Mouse (Mus musculus) MEL (cell line): Measurements from ENCODE around the gene Gm10134.

Experiments used
- CHD2 ChIP-seq: IDR thresholded peaks from 2 replicates; pipeline ENCODE4 v1.6.1; 2011; ENCODE audit warnings: low read length, improper control_type of control experiment
- CTCF ChIP-seq, 3 experiments: IDR thresholded peaks in 2 of 3; conservative IDR thresholded peaks in 1 of 3; 2 replicates each; pipeline ENCODE4 v1.5.1; 2011 to 2012; ENCODE audit warnings: low read length in 3 of 3, low read depth in 2 of 3, mild to moderate bottlenecking in 2 of 3, improper control_type of control experiment in 1 of 3, inconsistent platforms in 1 of 3, mixed read lengths in 1 of 3, moderate library complexity in 1 of 3; ENCODE audit not compliant: control insufficient read depth in 1 of 3, insufficient read depth in 1 of 3, poor library complexity in 1 of 3, severe bottlenecking in 1 of 3
- EP300 ChIP-seq, 2 experiments: IDR thresholded peaks; 2 replicates each; pipeline ENCODE4 v1.6.1; 2011; ENCODE audit warnings: improper control_type of control experiment in 2 of 2, low read length in 2 of 2, low read depth in 1 of 2, mild to moderate bottlenecking in 1 of 2
- GATA1 ChIP-seq: IDR thresholded peaks from 2 replicates; pipeline ENCODE4 v1.6.1; 2011; ENCODE audit warnings: low read depth, low read length, improper control_type of control experiment
- HCFC1 ChIP-seq: IDR thresholded peaks from 2 replicates; pipeline ENCODE4 v1.6.1; 2012; ENCODE audit warnings: low read depth, mild to moderate bottlenecking, inconsistent platforms, low read length, improper control_type of control experiment, moderate library complexity
- JUND ChIP-seq: IDR thresholded peaks from 2 replicates; pipeline ENCODE4 v1.6.1; 2011; ENCODE audit warnings: low read depth, mild to moderate bottlenecking, improper control_type of control experiment, low read length
- MAFK ChIP-seq: IDR thresholded peaks from 2 replicates; pipeline ENCODE4 v1.6.1; 2011; ENCODE audit warnings: low read depth, mild to moderate bottlenecking, low read length, improper control_type of control experiment, borderline replicate concordance
- NELFE ChIP-seq: IDR thresholded peaks from 2 replicates; pipeline ENCODE4 v1.6.1; 2011; ENCODE audit warnings: low read depth, low read length, improper control_type of control experiment
- POLR2A ChIP-seq, 2 experiments: IDR thresholded peaks; 2 replicates each; pipeline ENCODE4 v1.6.1; 2011 to 2012; ENCODE audit warnings: low read length in 2 of 2, mild to moderate bottlenecking in 2 of 2, control low read depth in 1 of 2, improper control_type of control experiment in 1 of 2, low read depth in 1 of 2, moderate library complexity in 1 of 2; ENCODE audit not compliant: control insufficient read depth in 1 of 2, insufficient read depth in 1 of 2, poor library complexity in 1 of 2
- POLR2AphosphoS5 ChIP-seq: IDR thresholded peaks from 2 replicates; pipeline ENCODE4 v1.6.1; 2012; ENCODE audit warnings: low read depth, borderline replicate concordance, mild to moderate bottlenecking, inconsistent platforms, low read length, moderate library complexity, mixed read lengths
- UBTF ChIP-seq: IDR thresholded peaks from 2 replicates; pipeline ENCODE4 v1.6.1; 2012; ENCODE audit warnings: low read depth, mild to moderate bottlenecking, inconsistent platforms, low read length, improper control_type of control experiment, moderate library complexity, borderline replicate concordance; ENCODE audit not compliant: insufficient read depth
- USF1 ChIP-seq: IDR thresholded peaks from 2 replicates; pipeline ENCODE4 v1.6.1; 2014; ENCODE audit warnings: low read depth, mild to moderate bottlenecking, inconsistent platforms, low read length, improper control_type of control experiment, moderate library complexity
- ZKSCAN1 ChIP-seq: IDR thresholded peaks from 2 replicates; pipeline ENCODE4 v1.6.1; 2012; ENCODE audit warnings: low read depth, mild to moderate bottlenecking, inconsistent platforms, low read length, improper control_type of control experiment, moderate library complexity

DNA sequence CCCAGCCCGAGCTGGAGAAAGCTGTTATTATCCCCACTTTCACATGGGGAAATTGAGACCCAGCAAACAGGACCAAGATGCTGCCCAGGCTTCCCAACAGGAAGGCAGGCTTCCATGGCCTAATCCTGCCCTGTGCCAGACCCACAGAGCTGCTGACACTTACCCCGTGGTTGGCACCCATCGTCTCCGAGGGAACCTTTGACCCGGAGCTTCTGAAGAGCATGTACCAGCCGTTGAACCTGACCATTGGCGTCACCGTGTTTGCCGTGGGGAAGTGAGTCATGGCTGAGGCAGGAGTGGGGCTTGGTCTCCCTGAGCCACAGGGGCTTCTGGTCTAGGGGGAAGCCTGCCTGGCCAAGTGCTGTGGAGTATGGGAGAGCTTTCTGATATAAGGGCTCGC, 2.9 kb upstream of the Gm10134 start:
- TF ChIP-seq EP300 (IDR thresholded peaks at IDR 0.05; ENCODE audit: low read depth in 1 of 2, low read length in 2 of 2) (no peak), CHD2 (no peak), MAFK (no peak), JUND (no peak), POLR2A (IDR thresholded peaks at IDR 0.05; ENCODE audit: control insufficient read depth in 1 of 2, insufficient read depth in 1 of 2, low read depth in 1 of 2, low read length in 2 of 2, poor library complexity in 1 of 2) (no peak), CTCF (IDR thresholded peaks at IDR 0.05 in 2 of 3, conservative IDR thresholded peaks at IDR 0.05 in 1 of 3; ENCODE audit: control insufficient read depth in 1 of 3, insufficient read depth in 1 of 3, low read depth in 2 of 3, low read length in 3 of 3, poor library complexity in 1 of 3, severe bottlenecking in 1 of 3) (no peak), UBTF (no peak), NELFE (no peak), HCFC1 (no peak), USF1 (no peak), POLR2AphosphoS5 (no peak), ZKSCAN1 (no peak), GATA1 (no peak)
